Comparison of ENCODE assay signal across 23 mouse cellular contexts in genomic region chr17:84150291-84150690, GRCm38 (mm10). TPM values are rescaled to one million over a fixed set of nuclear protein-coding genes. Genes with fewer than 3 reads are reported as not detected.
DNase-seq lines count a peak whose midpoint lies in the region; ATAC-seq lines count a peak whose summit lies in the region.
"Had no signal": no experiment of that assay in that cellular context is flagged by ENCODE, and none has a peak within 500 bp of the region (broad histone marks: within the 10 kb centered on the region; RNA-seq: fewer than 3 reads in every experiment).

No protein-coding gene starts in this region.

- H3K36me3 ChIP-seq in forebrain, embryonic 10.5 days (replicated peaks), result no peaks in the 10 kb centered on the region
- no peaks in the 10 kb centered on the region for H3K36me3 ChIP-seq in forebrain, embryonic 13.5 days (ENCODE audit: poor library complexity, severe bottlenecking)
- no peaks in the 10 kb centered on the region for H3K36me3 ChIP-seq in liver, embryonic 16.5 days (ENCODE audit: control insufficient read depth, insufficient read depth)
- H3K36me3 ChIP-seq: embryonic facial prominence, embryonic 10.5 days; forebrain, embryonic 12.5 days; hindbrain, embryonic 15.5 days; limb, embryonic 15.5 days; neural tube, embryonic 15.5 days; stomach, embryonic 15.5 days had no signal

- H3K9ac ChIP-seq in forebrain, embryonic 13.5 days, result no peak overlapping the region
- H3K9ac ChIP-seq in liver, embryonic 16.5 days (ENCODE audit: low read depth, low read length), result no peak overlapping the region
- H3K9ac ChIP-seq: hindbrain, embryonic 15.5 days; limb, embryonic 15.5 days; neural tube, embryonic 15.5 days; stomach, embryonic 15.5 days had no signal

- 34% methylated on average over 8 of the region's 8 CpGs for WGBS in forebrain, embryonic 10.5 days
- 39% methylated on average over 8 of the region's 8 CpGs for WGBS in forebrain, embryonic 13.5 days
- 79% methylated on average over 8 of the region's 8 CpGs for WGBS in liver, embryonic 16.5 days (ENCODE audit: insufficient replicate concordance)

- H3K4me2 ChIP-seq in forebrain, embryonic 13.5 days, result no peak overlapping the region
- no peak overlapping the region for H3K4me2 ChIP-seq in liver, embryonic 16.5 days (ENCODE audit: low read depth, low read length)
- H3K4me2 ChIP-seq: forebrain, embryonic 12.5 days; hindbrain, embryonic 15.5 days; limb, embryonic 15.5 days; neural tube, embryonic 15.5 days; stomach, embryonic 15.5 days had no signal

- H3K4me3 ChIP-seq in forebrain, embryonic 10.5 days, result no peak overlapping the region
- H3K4me3 ChIP-seq in forebrain, embryonic 13.5 days, result no peak overlapping the region
- no peak overlapping the region for H3K4me3 ChIP-seq in liver, embryonic 16.5 days (ENCODE audit: low read depth, low read length)
- H3K4me3 ChIP-seq: embryonic facial prominence, embryonic 10.5 days; forebrain, embryonic 12.5 days; heart, adult 2 months; hindbrain, embryonic 15.5 days; limb, embryonic 15.5 days; neural tube, embryonic 15.5 days; stomach, embryonic 15.5 days had no signal

- no peak for DNase-seq in forebrain, embryonic 10.5 days (ENCODE audit: extremely low spot score, low spot score)
- DNase-seq in kidney, postnatal 25 days, result peak; percentile 0 to 21
- DNase-seq in kidney, adult 18-20 months, result no peak
- DNase-seq in testis, postnatal 10 days (ENCODE audit: low spot score), result peak; percentile 27
- DNase-seq in testis, postnatal 14 days (ENCODE audit: low spot score), result no peak
- DNase-seq in layer of hippocampus, postnatal 14 days (ENCODE audit: low spot score in 2 of 2), result no peak
- DNase-seq: adrenal gland, postnatal 10 days; cerebellum, adult 9-10 months; gastrocnemius, postnatal 10 days; midbrain, embryonic 14.5 days; right cerebral cortex, postnatal 14 days had no signal

- peaks cover 58% of the 10 kb centered on the region for H3K27me3 ChIP-seq in forebrain, embryonic 10.5 days (ENCODE audit: poor library complexity, severe bottlenecking)
- no peaks in the 10 kb centered on the region for H3K27me3 ChIP-seq in forebrain, embryonic 13.5 days
- no peaks in the 10 kb centered on the region for H3K27me3 ChIP-seq in liver, embryonic 16.5 days (ENCODE audit: control insufficient read depth, insufficient read depth, low read depth, low read length)
- H3K27me3 ChIP-seq: forebrain, embryonic 12.5 days; hindbrain, embryonic 15.5 days; limb, embryonic 15.5 days; neural tube, embryonic 15.5 days; Patski; stomach, embryonic 15.5 days had no signal

- H3K9me3 ChIP-seq in forebrain, embryonic 10.5 days, result no peaks in the 10 kb centered on the region
- no peaks in the 10 kb centered on the region for H3K9me3 ChIP-seq in forebrain, embryonic 13.5 days (replicated peaks)
- H3K9me3 ChIP-seq in liver, embryonic 16.5 days (replicated peaks; ENCODE audit: control insufficient read depth, low read length), result no peaks in the 10 kb centered on the region
- H3K9me3 ChIP-seq: embryonic facial prominence, embryonic 10.5 days; forebrain, embryonic 12.5 days; hindbrain, embryonic 15.5 days; limb, embryonic 15.5 days; neural tube, embryonic 15.5 days; stomach, embryonic 15.5 days had no signal

- H3K4me1 ChIP-seq in forebrain, embryonic 10.5 days, result peaks cover 68% of the 10 kb centered on the region
- peaks cover 37% of the 10 kb centered on the region for H3K4me1 ChIP-seq in forebrain, embryonic 13.5 days
- H3K4me1 ChIP-seq in liver, embryonic 16.5 days (ENCODE audit: control insufficient read depth, low read depth, low read length), result peaks cover 96% of the 10 kb centered on the region

- peak overlapping the region; percentile 81 for H3K27ac ChIP-seq in forebrain, embryonic 10.5 days
- no peak overlapping the region for H3K27ac ChIP-seq in forebrain, embryonic 13.5 days
- H3K27ac ChIP-seq in liver, embryonic 16.5 days (ENCODE audit: low read length), result peak overlapping the region; percentile 89
- H3K27ac ChIP-seq: forebrain, embryonic 12.5 days; heart, adult 2 months; hindbrain, embryonic 15.5 days; neural tube, embryonic 15.5 days had no signal

- ATAC-seq in forebrain, embryonic 13.5 days, result no peak
- ATAC-seq in liver, embryonic 16.5 days (ENCODE audit: low read depth), result no peak
- ATAC-seq: intestine, embryonic 16.5 days; lung, postnatal 0 days; Patski had no signal

RNA-seq across cellular contexts. Expression of gene Zfp36l2, which starts 37.5 kb away (rescaled TPM):
- polyA plus RNA-seq in forebrain, embryonic 10.5 days (2016; fragmentation: Nextera tagmentation; extraction: Ambion mirVana), result 8.1 and 8.9 TPM in 2 replicates
- 4.9 and 5.0 TPM in 2 replicates for polyA plus RNA-seq in forebrain, embryonic 13.5 days (2015; fragmentation: Nextera tagmentation; extraction: Ambion mirVana)
- polyA plus RNA-seq in liver, embryonic 16.5 days (2015; fragmentation: Nextera tagmentation; extraction: Ambion mirVana), result 4.6 and 4.7 TPM in 2 replicates
- 10 to 100 TPM; 22.7 to 29.5 TPM for total RNA-seq in layer of hippocampus, postnatal 14 days (2021)

Comparison
In these comparisons a context has a peak if more than half of its experiments do, and no peak if none do; other contexts are left out.
1. DNase-seq: peak in kidney, postnatal 25 days (2 of 2) and testis, postnatal 10 days (single experiment); none in forebrain, embryonic 10.5 days (single experiment), kidney, adult 18-20 months (single experiment), testis, postnatal 14 days (single experiment) and layer of hippocampus, postnatal 14 days (0 of 2).